Comparison of ENCODE assay signal across 8 mouse cellular contexts in genomic region chr4:135152834-135153259, GRCm38 (mm10). TPM values are rescaled to one million over a fixed set of nuclear protein-coding genes. Genes with fewer than 3 reads are reported as not detected.
DNase-seq lines count a peak whose midpoint lies in the region; ATAC-seq lines count a peak whose summit lies in the region.

No protein-coding gene starts in this region.

- WGBS in heart, embryonic 12.5 days: under 1% methylated on average over 45 of the region's 45 CpGs
- under 1% methylated on average over 39 of the region's 45 CpGs for WGBS in midbrain, embryonic 11.5 days
- WGBS in stomach, embryonic 15.5 days: 1% methylated on average over 28 of the region's 45 CpGs

- peak overlapping the region; percentile 51; the same call in 1 of the 2 replicates for H3K9ac ChIP-seq in heart, embryonic 12.5 days
- H3K9ac ChIP-seq in midbrain, embryonic 11.5 days (ENCODE audit: low read length): no peak overlapping the region; the same call in 1 of the 2 replicates
- no peak overlapping the region for H3K9ac ChIP-seq in stomach, embryonic 15.5 days

- H3K36me3 ChIP-seq in heart, embryonic 12.5 days: no peaks in the 10 kb centered on the region
- no peaks in the 10 kb centered on the region for H3K36me3 ChIP-seq in midbrain, embryonic 11.5 days (ENCODE audit: control insufficient read depth, insufficient read depth, low read length)
- H3K36me3 ChIP-seq in stomach, embryonic 15.5 days: no peaks in the 10 kb centered on the region

- H3K4me2 ChIP-seq in heart, embryonic 12.5 days: peak overlapping the region; percentile 67
- peak overlapping the region; percentile 48 for H3K4me2 ChIP-seq in midbrain, embryonic 11.5 days
- peak overlapping the region; percentile 77 for H3K4me2 ChIP-seq in stomach, embryonic 15.5 days

- H3K9me3 ChIP-seq in heart, embryonic 12.5 days (replicated peaks): no peaks in the 10 kb centered on the region
- no peaks in the 10 kb centered on the region for H3K9me3 ChIP-seq in midbrain, embryonic 11.5 days (ENCODE audit: control insufficient read depth, low read length)
- H3K9me3 ChIP-seq in stomach, embryonic 15.5 days: no peaks in the 10 kb centered on the region

- H3K4me3 ChIP-seq in heart, embryonic 12.5 days: peak overlapping the region; percentile 53
- H3K4me3 ChIP-seq in midbrain, embryonic 11.5 days (ENCODE audit: low read depth, low read length): peak overlapping the region; percentile 34
- H3K4me3 ChIP-seq in stomach, embryonic 15.5 days (replicated peaks): peak overlapping the region; percentile 40

- no peak for ATAC-seq in heart, embryonic 12.5 days (ENCODE audit: insufficient number of reproducible peaks, low FRiP score)
- no peak for ATAC-seq in midbrain, embryonic 11.5 days (ENCODE audit: low FRiP score)
- ATAC-seq in stomach, embryonic 15.5 days (ENCODE audit: insufficient read depth, low FRiP score, low read depth): no peak

- peak; percentile 73 for DNase-seq in CD4-positive, CD25-positive, alpha-beta regulatory T cell, adult 2 months (ENCODE audit: low read depth, low spot score)
- DNase-seq in R1 (ENCODE audit: low read depth, low spot score): peak; percentile 22
- DNase-seq in kidney, postnatal 4 days: peak; percentile 52 to 65
- no peak for DNase-seq in midbrain, embryonic 11.5 days (ENCODE audit: low spot score, missing footprints)
- no peak for DNase-seq in left cerebral cortex, postnatal 10 days (ENCODE audit: extremely low spot score in 1 of 2, low spot score in 2 of 2)
- DNase-seq in ovary, postnatal 10 days (ENCODE audit: low spot score): no peak

- H3K27ac ChIP-seq in heart, embryonic 12.5 days (ENCODE audit: poor library complexity, severe bottlenecking): no peak overlapping the region
- H3K27ac ChIP-seq in midbrain, embryonic 11.5 days (ENCODE audit: low read depth, low read length): no peak overlapping the region
- H3K27ac ChIP-seq in stomach, embryonic 15.5 days: no peak overlapping the region

- H3K4me1 ChIP-seq in heart, embryonic 12.5 days (replicated peaks): peaks cover 19% of the 10 kb centered on the region; the same call in 1 of the 2 replicates
- 0 out of 2 replicates have a peak, but pooled peaks cover 3% of the 10 kb centered on the region for H3K4me1 ChIP-seq in midbrain, embryonic 11.5 days (ENCODE audit: control insufficient read depth, insufficient read depth, low read length)
- peaks cover 17% of the 10 kb centered on the region for H3K4me1 ChIP-seq in stomach, embryonic 15.5 days

- intact Hi-C loops in left cerebral cortex, postnatal 10 days (cut with DNase I): no loop called here

- peaks cover 100% of the 10 kb centered on the region for H3K27me3 ChIP-seq in heart, embryonic 12.5 days (replicated peaks)
- H3K27me3 ChIP-seq in midbrain, embryonic 11.5 days (ENCODE audit: control insufficient read depth, insufficient read depth, low read length): peaks cover 99% of the 10 kb centered on the region
- peaks cover 99% of the 10 kb centered on the region for H3K27me3 ChIP-seq in stomach, embryonic 15.5 days (replicated peaks)

RNA-seq across cellular contexts. Expression of gene Runx3, which starts 32.4 kb away (rescaled TPM):
- 0.04 and 0.06 TPM in 2 replicates for polyA plus RNA-seq in heart, embryonic 12.5 days (2016; fragmentation: Nextera tagmentation; extraction: Ambion mirVana)
- 0.08 TPM in 1 of 2 replicates, not detected in the other for polyA plus RNA-seq in midbrain, embryonic 11.5 days (2014; fragmentation: Nextera tagmentation; extraction: Ambion mirVana)
- 0.21 and 0.26 TPM in 2 replicates for polyA plus RNA-seq in stomach, embryonic 15.5 days (2015; fragmentation: Nextera tagmentation; extraction: Ambion mirVana)
- not detected for total RNA-seq in left cerebral cortex, postnatal 10 days (2021)

Comparison
In these comparisons a context has a peak if more than half of its experiments do, and no peak if none do; other contexts are left out.
1. DNase-seq: peak in CD4-positive, CD25-positive, alpha-beta regulatory T cell, adult 2 months (single experiment), R1 (single experiment) and kidney, postnatal 4 days (2 of 2); none in midbrain, embryonic 11.5 days (single experiment), left cerebral cortex, postnatal 10 days (0 of 2) and ovary, postnatal 10 days (single experiment).
2. Peak in every context shown above with its lines, with median percentiles within 50 percentile points of each other: H3K4me2 ChIP-seq and H3K4me3 ChIP-seq.